Mouse (Mus musculus): ENCODE measurements at regions not wholly inside any gene's neighbourhood (a gene's known extent, or its start where the extent isn't known, plus 50 kb on each side); places are given as distances from the start of the nearest gene placed in this dataset.

GRCm38 (mm10) chr2:146661346-146661745 is 149.2 kb upstream of the Ralgapa2 start:
- TF ChIP-seq CTCF (IDR thresholded peaks at IDR 0.05; ENCODE audit: extremely low read depth, insufficient read depth, low read length) (no peak), POLR2A (IDR thresholded peaks at IDR 0.05; ENCODE audit: extremely low read depth, insufficient read depth, low read length) (no peak)
